Mouse (Mus musculus): ENCODE data around the gene Dcst1. TPM values are rescaled to one million over a fixed set of nuclear protein-coding genes. Genes with fewer than 3 reads are reported as not detected.

The Dcst1 gene
- polyA plus RNA-seq, 1 experiment from 2014 or later: 0.12 TPM

GRCm38 (mm10) chr3:89378394-89379067 is 13.5 kb upstream of the Dcst1 start:
- H3K36me3 ChIP-seq (ENCODE audit: control insufficient read depth, insufficient read depth): no peaks in the 10 kb centered on the region
- H3K27ac ChIP-seq (ENCODE audit: low read length): no peak overlapping the region
- peaks cover 18% of the 10 kb centered on the region for H3K4me1 ChIP-seq (ENCODE audit: control insufficient read depth, low read depth, low read length)
- peak overlapping the region; percentile 52; the same call in 1 of the 2 replicates for H3K9ac ChIP-seq (ENCODE audit: low read depth, low read length)
- peak; percentile 72 for ATAC-seq (ENCODE audit: low read depth)
- 4% methylated on average over 29 of the region's 29 CpGs for WGBS (ENCODE audit: insufficient replicate concordance)
- no peaks in the 10 kb centered on the region for H3K27me3 ChIP-seq (ENCODE audit: control insufficient read depth, insufficient read depth, low read depth, low read length)
- H3K9me3 ChIP-seq (replicated peaks; ENCODE audit: control insufficient read depth, low read length): no peaks in the 10 kb centered on the region
- peak overlapping the region; percentile 69 for H3K4me2 ChIP-seq (ENCODE audit: low read depth, low read length)
- H3K4me3 ChIP-seq (ENCODE audit: low read depth, low read length): peak overlapping the region; percentile 54

GRCm38 (mm10) chr3:89377831-89378230 is 12.8 kb upstream of the Dcst1 start:
- Histone ChIP-seq H3K4me2 (ENCODE audit: low read depth, low read length) (peak overlapping the region; percentile 69; the same call in 1 of the 2 replicates), H3K36me3 (ENCODE audit: control insufficient read depth, insufficient read depth) (no peaks in the 10 kb centered on the region), H3K4me1 (ENCODE audit: control insufficient read depth, low read depth, low read length) (peaks cover 18% of the 10 kb centered on the region), H3K9ac (ENCODE audit: low read depth, low read length) (no peak overlapping the region), H3K27me3 (ENCODE audit: control insufficient read depth, insufficient read depth, low read depth, low read length) (no peaks in the 10 kb centered on the region), H3K27ac (ENCODE audit: low read length) (no peak overlapping the region), H3K4me3 (ENCODE audit: low read depth, low read length) (no peak overlapping the region), H3K9me3 (replicated peaks; ENCODE audit: control insufficient read depth, low read length) (no peaks in the 10 kb centered on the region)
- no peak for ATAC-seq (ENCODE audit: low read depth)
- WGBS (ENCODE audit: insufficient replicate concordance): 71% methylated on average over 4 of the region's 4 CpGs

GRCm38 (mm10) chr3:89373581-89374231 is 8.7 kb upstream of the Dcst1 start:
- no peak overlapping the region for H3K9ac ChIP-seq (ENCODE audit: low read depth, low read length)
- peaks cover 14% of the 10 kb centered on the region for H3K4me1 ChIP-seq (ENCODE audit: control insufficient read depth, low read depth, low read length)
- no peak overlapping the region for H3K27ac ChIP-seq (ENCODE audit: low read length)
- no peak overlapping the region for H3K4me3 ChIP-seq (ENCODE audit: low read depth, low read length)
- 28% methylated on average over 5 of the region's 5 CpGs for WGBS (ENCODE audit: insufficient replicate concordance)
- ATAC-seq (ENCODE audit: low read depth): no peak
- H3K4me2 ChIP-seq (ENCODE audit: low read depth, low read length): no peak overlapping the region
- no peaks in the 10 kb centered on the region for H3K36me3 ChIP-seq (ENCODE audit: control insufficient read depth, insufficient read depth)
- no peaks in the 10 kb centered on the region for H3K27me3 ChIP-seq (ENCODE audit: control insufficient read depth, insufficient read depth, low read depth, low read length)
- H3K9me3 ChIP-seq (replicated peaks; ENCODE audit: control insufficient read depth, low read length): no peaks in the 10 kb centered on the region

- Histone ChIP-seq H3K4me2 (ENCODE audit: low read depth, low read length) (no peak overlapping the region), H3K4me3 (ENCODE audit: low read depth, low read length) (no peak overlapping the region), H3K27ac (ENCODE audit: low read length) (no peak overlapping the region), H3K9ac (ENCODE audit: low read depth, low read length) (no peak overlapping the region), H3K36me3 (ENCODE audit: control insufficient read depth, insufficient read depth) (no peaks in the 10 kb centered on the region), H3K27me3 (ENCODE audit: control insufficient read depth, insufficient read depth, low read depth, low read length) (no peaks in the 10 kb centered on the region), H3K9me3 (replicated peaks; ENCODE audit: control insufficient read depth, low read length) (no peaks in the 10 kb centered on the region), H3K4me1 (ENCODE audit: control insufficient read depth, low read depth, low read length) (no peaks in the 10 kb centered on the region)
- no peak for ATAC-seq (ENCODE audit: low read depth)
- WGBS (ENCODE audit: insufficient replicate concordance): 56% methylated on average over 11 of the region's 11 CpGs
Observed at GRCm38 (mm10) chr3:89367338-89367737, 2.3 kb upstream of the Dcst1 start.

- Histone ChIP-seq H3K27ac (ENCODE audit: low read length) (no peak overlapping the region), H3K4me2 (ENCODE audit: low read depth, low read length) (no peak overlapping the region), H3K4me1 (ENCODE audit: control insufficient read depth, low read depth, low read length) (no peaks in the 10 kb centered on the region), H3K9me3 (replicated peaks; ENCODE audit: control insufficient read depth, low read length) (no peaks in the 10 kb centered on the region), H3K36me3 (ENCODE audit: control insufficient read depth, insufficient read depth) (no peaks in the 10 kb centered on the region), H3K27me3 (ENCODE audit: control insufficient read depth, insufficient read depth, low read depth, low read length) (no peaks in the 10 kb centered on the region), H3K9ac (ENCODE audit: low read depth, low read length) (no peak overlapping the region), H3K4me3 (ENCODE audit: low read depth, low read length) (no peak overlapping the region)
- no peak for ATAC-seq (ENCODE audit: low read depth)
- WGBS (ENCODE audit: insufficient replicate concordance): 65% methylated on average over 20 of the region's 20 CpGs
Observed at GRCm38 (mm10) chr3:89365486-89366414, 697 bp upstream of the Dcst1 start.

- no peaks in the 10 kb centered on the region for H3K27me3 ChIP-seq (ENCODE audit: control insufficient read depth, insufficient read depth, low read depth, low read length)
- H3K4me3 ChIP-seq (ENCODE audit: low read depth, low read length): no peak overlapping the region
- no peak overlapping the region for H3K9ac ChIP-seq (ENCODE audit: low read depth, low read length)
- no peak for ATAC-seq (ENCODE audit: low read depth)
- H3K4me2 ChIP-seq (ENCODE audit: low read depth, low read length): no peak overlapping the region
- H3K9me3 ChIP-seq (replicated peaks; ENCODE audit: control insufficient read depth, low read length): no peaks in the 10 kb centered on the region
- H3K27ac ChIP-seq (ENCODE audit: low read length): no peak overlapping the region
- H3K4me1 ChIP-seq (ENCODE audit: control insufficient read depth, low read depth, low read length): no peaks in the 10 kb centered on the region
- 55% methylated on average over 8 of the region's 8 CpGs for WGBS (ENCODE audit: insufficient replicate concordance)
- no peaks in the 10 kb centered on the region for H3K36me3 ChIP-seq (ENCODE audit: control insufficient read depth, insufficient read depth)
Observed at GRCm38 (mm10) chr3:89364631-89365030, 422 bp downstream of the Dcst1 start.

- 74% methylated on average over 7 of the region's 7 CpGs for WGBS (ENCODE audit: insufficient replicate concordance)
- H3K27me3 ChIP-seq (ENCODE audit: control insufficient read depth, insufficient read depth, low read depth, low read length): no peaks in the 10 kb centered on the region
- H3K4me3 ChIP-seq (ENCODE audit: low read depth, low read length): no peak within 1 kb of the TSS
- no peak within 1 kb of the TSS for H3K9ac ChIP-seq (ENCODE audit: low read depth, low read length)
- no peak for ATAC-seq (ENCODE audit: low read depth)
- H3K9me3 ChIP-seq (replicated peaks; ENCODE audit: control insufficient read depth, low read length): no peaks in the 10 kb centered on the region
- H3K4me2 ChIP-seq (ENCODE audit: low read depth, low read length): no peak within 1 kb of the TSS
- no peak within 1 kb of the TSS for H3K27ac ChIP-seq (ENCODE audit: low read length)
- H3K4me1 ChIP-seq (ENCODE audit: control insufficient read depth, low read depth, low read length): no peaks in the 10 kb centered on the region
- H3K36me3 ChIP-seq (ENCODE audit: control insufficient read depth, insufficient read depth): no peaks in the 10 kb centered on the region
Observed at GRCm38 (mm10) chr3:89361675-89362074, 3.4 kb downstream of the Dcst1 start, which contains the start of gene Dcst2. Gene Dcst2, plus strand, starts transcription at chr3:89361975.

GRCm38 (mm10) chr3:89360237-89360636 is 4.8 kb downstream of the Dcst1 start:
- H3K4me3 ChIP-seq (ENCODE audit: low read depth, low read length): no peak overlapping the region
- 34% methylated on average over 3 of the region's 3 CpGs for WGBS (ENCODE audit: insufficient replicate concordance)
- ATAC-seq (ENCODE audit: low read depth): no peak
- H3K27me3 ChIP-seq (ENCODE audit: control insufficient read depth, insufficient read depth, low read depth, low read length): no peaks in the 10 kb centered on the region
- H3K27ac ChIP-seq (ENCODE audit: low read length): no peak overlapping the region
- no peaks in the 10 kb centered on the region for H3K4me1 ChIP-seq (ENCODE audit: control insufficient read depth, low read depth, low read length)
- no peaks in the 10 kb centered on the region for H3K9me3 ChIP-seq (replicated peaks; ENCODE audit: control insufficient read depth, low read length)
- no peak overlapping the region for H3K9ac ChIP-seq (ENCODE audit: low read depth, low read length)
- H3K36me3 ChIP-seq (ENCODE audit: control insufficient read depth, insufficient read depth): no peaks in the 10 kb centered on the region
- H3K4me2 ChIP-seq (ENCODE audit: low read depth, low read length): no peak overlapping the region

Data from liver, embryonic 16.5 days (tissue).